Mouse (Mus musculus): ENCODE data around the gene Elf2. TPM values are rescaled to one million over a fixed set of nuclear protein-coding genes. Genes with fewer than 3 reads are reported as not detected.
A peak's percentile ranks its signal among the peaks of the same experiment; 100 is the strongest.
"Not testable (repeated sequence)": the region's sequence is repeated elsewhere in the genome, so short reads cannot be mapped to it uniquely, and the experiment has no call there.

The Elf2 gene
- polyA plus RNA-seq, 1 experiment from 2014 or later, result 38.7 TPM

DNA sequence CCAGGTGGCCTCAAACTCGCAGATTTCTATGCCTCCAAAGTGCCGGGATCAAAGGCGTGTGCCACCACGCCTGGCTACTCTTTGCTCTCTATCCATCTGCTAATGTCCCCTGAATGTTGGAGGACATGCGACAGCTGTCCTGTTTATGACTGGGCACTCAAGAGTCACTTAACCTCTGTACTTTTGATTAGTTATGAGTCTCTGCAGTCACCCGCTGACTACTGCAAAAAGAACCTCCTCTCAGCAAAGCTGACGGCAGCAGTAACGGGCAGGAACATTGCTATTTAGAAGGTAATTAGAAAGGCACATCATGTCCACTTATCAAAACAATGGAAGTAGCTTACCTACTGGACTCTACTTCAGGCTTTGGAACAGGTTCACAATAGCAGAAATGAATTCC is 118.6 kb downstream of the Elf2 start:
- H3K79me2 ChIP-seq (ENCODE audit: inconsistent target), result peaks cover 16% of the 10 kb centered on the region
- no peak overlapping the region for H3K27ac ChIP-seq
- no peaks in the 10 kb centered on the region for H3K36me3 ChIP-seq (ENCODE audit: inconsistent target)
- H3K4me3 ChIP-seq (ENCODE audit: inconsistent target), result no peak overlapping the region
- WGBS (ENCODE audit: missing documents), result 92% methylated on average over 8 of the region's 8 CpGs

DNA sequence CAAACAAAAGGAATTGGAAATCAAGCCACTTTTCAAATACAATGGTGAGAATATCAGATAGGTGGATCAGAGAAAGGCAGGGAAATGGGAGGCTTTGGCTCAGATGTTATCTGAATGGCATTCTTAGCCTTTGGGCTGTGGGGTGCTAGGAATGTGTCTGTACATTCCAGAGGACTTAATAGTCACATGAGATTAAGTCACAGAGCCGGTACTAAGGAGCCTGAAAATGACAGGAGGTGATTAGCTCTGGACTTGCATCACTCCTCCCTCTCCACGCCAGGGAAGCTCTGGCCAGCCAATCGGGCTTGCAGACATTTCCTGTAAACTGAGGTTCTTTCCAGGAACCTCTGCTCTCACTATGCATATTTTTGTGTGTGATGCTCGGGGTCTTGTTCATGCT is 119.6 kb downstream of the Elf2 start:
- Histone ChIP-seq H3K36me3 (ENCODE audit: inconsistent target) (no peaks in the 10 kb centered on the region), H3K27ac (no peak overlapping the region), H3K79me2 (ENCODE audit: inconsistent target) (peaks cover 7% of the 10 kb centered on the region), H3K4me3 (ENCODE audit: inconsistent target) (no peak overlapping the region)
- WGBS (ENCODE audit: missing documents), result 63% methylated on average over 4 of the region's 4 CpGs

DNA sequence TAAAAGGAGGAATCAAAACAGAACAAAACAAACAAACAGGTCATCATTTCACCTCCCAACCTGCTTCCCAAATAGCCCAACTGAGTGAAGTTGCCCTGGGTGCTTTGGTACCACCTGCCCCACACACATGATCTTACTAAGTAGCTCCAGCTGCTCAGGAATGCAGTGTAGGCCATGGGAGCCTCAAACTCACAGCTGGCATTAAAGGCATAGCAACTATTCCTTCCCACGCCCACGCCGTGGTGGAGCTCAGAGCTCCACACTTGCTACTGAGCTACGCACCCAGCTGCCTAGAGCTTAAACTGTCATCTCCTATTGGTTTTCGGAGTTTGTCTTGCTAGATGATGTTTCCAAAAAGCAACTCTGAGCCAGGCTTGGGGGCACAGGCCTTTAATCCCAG is 121.2 kb downstream of the Elf2 start:
- H3K36me3 ChIP-seq (ENCODE audit: inconsistent target), result no peaks in the 10 kb centered on the region
- no peaks in the 10 kb centered on the region for H3K79me2 ChIP-seq (ENCODE audit: inconsistent target)
- H3K4me3 ChIP-seq (ENCODE audit: inconsistent target), result no peak overlapping the region
- WGBS (ENCODE audit: missing documents), result 90% methylated on average over 5 of the region's 5 CpGs
- H3K27ac ChIP-seq, result no peak overlapping the region

DNA sequence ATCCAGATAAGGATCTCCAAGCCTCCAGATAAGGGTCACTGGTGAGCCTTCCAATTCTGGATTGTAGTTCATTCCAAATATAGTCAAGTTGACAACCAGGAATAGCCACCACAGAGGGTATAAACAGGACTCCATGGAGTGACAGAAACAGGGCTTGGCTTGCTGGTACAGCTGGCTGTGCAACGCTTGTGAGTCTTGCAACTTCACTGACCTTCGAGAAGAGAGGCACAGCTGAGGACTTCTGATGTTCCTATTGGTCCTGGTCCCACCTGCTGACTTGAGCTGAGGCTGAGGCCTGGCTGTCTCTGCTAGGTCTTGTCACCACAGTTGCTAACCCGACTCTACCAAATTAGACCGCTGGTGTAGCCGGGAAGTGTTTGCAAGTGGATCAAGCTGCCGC is 122.1 kb downstream of the Elf2 start:
- 94% methylated on average over 5 of the region's 6 CpGs for WGBS (ENCODE audit: missing documents)
- H3K4me3 ChIP-seq (ENCODE audit: inconsistent target); H3K27ac ChIP-seq; H3K36me3 ChIP-seq (ENCODE audit: inconsistent target); H3K79me2 ChIP-seq (ENCODE audit: inconsistent target): not testable (repeated sequence)

DNA sequence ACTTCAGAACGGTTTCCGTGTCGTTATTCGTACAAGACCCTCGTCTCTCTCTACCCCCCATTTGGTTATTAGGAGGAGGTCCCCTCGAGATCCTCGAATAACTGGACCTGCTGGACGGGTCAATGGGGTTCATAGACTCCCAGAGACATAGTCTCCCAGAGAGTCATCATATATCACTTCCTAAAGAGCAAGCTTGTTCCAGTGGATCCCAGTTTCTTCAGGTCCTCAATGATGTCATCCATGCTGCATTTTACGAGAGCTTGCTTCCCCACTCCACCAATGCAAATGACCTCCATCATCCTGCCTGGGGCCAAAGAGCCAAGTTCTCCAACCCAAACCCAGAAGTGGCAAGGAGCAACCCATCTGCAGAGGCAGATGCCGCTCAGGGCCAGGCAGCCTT is 124.1 kb downstream of the Elf2 start:
- 94% methylated on average over 5 of the region's 10 CpGs for WGBS (ENCODE audit: missing documents)
- not testable (repeated sequence) for H3K36me3 ChIP-seq (ENCODE audit: inconsistent target); H3K27ac ChIP-seq; H3K4me3 ChIP-seq (ENCODE audit: inconsistent target); H3K79me2 ChIP-seq (ENCODE audit: inconsistent target)

DNA sequence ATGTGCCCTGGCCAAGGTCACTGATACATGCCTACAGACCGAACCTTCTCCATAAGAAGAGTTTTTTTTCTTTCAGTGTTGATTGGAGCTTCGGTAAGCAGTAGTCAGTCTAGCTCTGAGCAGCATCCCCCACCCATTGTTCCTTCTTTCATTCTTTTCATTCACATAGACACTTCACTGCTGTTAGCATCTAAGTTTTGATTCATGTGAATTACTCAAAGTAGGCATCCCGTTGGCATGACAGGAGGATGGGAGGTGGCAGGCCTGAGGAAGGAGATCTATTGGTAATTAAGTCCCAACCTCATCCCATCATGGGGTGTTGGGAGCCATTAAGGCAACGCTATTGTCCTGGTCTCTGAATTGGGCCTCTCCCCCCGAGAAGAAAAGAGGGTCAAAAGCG is 124.8 kb downstream of the Elf2 start:
- no peak overlapping the region for H3K4me3 ChIP-seq (ENCODE audit: inconsistent target)
- WGBS (ENCODE audit: missing documents), result 84% methylated on average over 3 of the region's 6 CpGs
- H3K36me3 ChIP-seq (ENCODE audit: inconsistent target), result no peaks in the 10 kb centered on the region
- H3K79me2 ChIP-seq (ENCODE audit: inconsistent target), result no peaks in the 10 kb centered on the region
- H3K27ac ChIP-seq, result no peak overlapping the region

DNA sequence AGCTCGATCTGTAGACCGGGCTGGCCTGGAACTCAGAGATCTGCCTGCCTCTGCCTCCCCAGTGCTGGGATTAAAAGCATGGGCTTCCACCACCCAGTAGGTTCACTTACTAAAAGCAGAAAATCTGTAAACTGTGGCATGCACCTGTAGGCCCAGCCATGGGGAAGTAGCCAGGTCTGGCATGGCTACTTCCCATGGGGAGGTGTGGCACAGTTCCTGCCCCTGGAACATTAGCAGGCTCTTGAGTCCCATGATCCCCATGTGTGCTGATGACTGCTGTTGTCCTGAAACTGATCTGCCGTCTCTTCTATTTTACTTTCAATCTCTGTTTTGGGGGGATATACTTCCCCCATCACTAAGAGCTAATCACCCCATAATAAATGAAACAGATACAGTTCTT is 127.4 kb downstream of the Elf2 start:
- H3K79me2 ChIP-seq (ENCODE audit: inconsistent target), result no peaks in the 10 kb centered on the region
- H3K4me3 ChIP-seq (ENCODE audit: inconsistent target), result no peak overlapping the region
- WGBS (ENCODE audit: missing documents), result 91% methylated on average over 3 of the region's 3 CpGs
- H3K36me3 ChIP-seq (ENCODE audit: inconsistent target), result no peaks in the 10 kb centered on the region
- no peak overlapping the region for H3K27ac ChIP-seq

DNA sequence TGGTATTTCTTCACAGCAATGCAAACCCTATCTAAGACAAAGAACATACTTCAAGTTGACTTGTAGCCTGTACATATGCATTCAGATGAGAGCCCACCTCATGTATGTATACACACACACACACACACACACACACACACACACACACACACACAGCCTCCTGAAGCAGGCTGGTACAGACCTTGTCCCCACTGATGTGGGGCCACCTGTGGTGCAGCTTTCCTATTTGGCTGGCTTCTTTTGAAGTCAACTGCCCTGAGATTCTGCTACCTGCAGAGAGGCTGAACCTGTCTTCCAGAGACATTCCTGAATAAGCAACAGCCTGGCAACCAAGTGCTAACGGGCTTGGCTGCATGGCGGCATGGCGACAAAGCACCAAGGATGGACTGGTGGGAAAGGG is 130.0 kb downstream of the Elf2 start:
- Histone ChIP-seq H3K27ac (peak overlapping the region; percentile 79), H3K36me3 (ENCODE audit: inconsistent target) (no peaks in the 10 kb centered on the region), H3K4me3 (ENCODE audit: inconsistent target) (no peak overlapping the region), H3K79me2 (ENCODE audit: inconsistent target) (no peaks in the 10 kb centered on the region)
- 100% methylated on average over 2 of the region's 3 CpGs for WGBS (ENCODE audit: missing documents)

DNA sequence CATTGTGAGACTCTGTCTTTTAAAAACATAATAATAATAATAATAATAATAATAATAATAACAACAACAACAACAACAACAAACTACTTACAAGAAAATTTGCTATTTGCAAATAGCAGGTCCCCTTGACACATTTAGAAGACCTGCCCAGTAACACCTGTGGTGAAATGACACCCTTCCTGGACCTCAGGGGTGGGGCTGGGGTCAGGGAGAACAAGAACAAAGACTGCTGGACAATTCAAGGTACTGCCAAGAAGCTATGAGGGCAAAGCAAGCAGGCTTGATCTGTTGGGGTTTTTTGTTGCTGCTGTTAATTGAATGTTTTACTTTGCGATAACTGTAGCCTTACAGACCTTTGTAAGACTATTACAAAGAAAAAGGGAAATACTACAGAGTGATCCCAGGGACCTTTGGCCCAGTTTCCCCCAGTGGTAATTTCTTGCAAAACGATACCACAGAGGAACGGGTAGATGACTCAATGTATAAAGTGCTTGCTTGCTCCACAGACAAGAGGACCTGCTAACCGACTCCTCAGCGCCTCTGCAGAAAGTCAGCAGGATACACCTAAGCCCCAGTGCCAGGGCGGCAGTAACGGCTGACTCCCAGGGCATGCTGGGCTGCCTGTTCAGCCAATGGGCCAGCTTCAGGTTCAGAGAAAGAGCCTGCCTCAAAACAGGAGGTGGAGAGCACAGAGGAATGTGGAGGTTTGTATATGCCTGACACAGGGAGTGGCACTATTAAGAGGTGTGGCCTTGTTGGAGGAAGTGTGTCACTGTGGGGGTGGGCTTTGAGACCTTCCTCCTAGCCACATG is 130.8 kb downstream of the Elf2 start:
- 5% methylated on average over 7 of the region's 7 CpGs for WGBS (ENCODE audit: missing documents)
- Histone ChIP-seq H3K79me2 (ENCODE audit: inconsistent target) (no peaks in the 10 kb centered on the region), H3K4me3 (ENCODE audit: inconsistent target) (no peak overlapping the region; the same call in 1 of the 2 replicates), H3K36me3 (ENCODE audit: inconsistent target) (no peaks in the 10 kb centered on the region), H3K27ac (peak overlapping the region; percentile 79)

DNA sequence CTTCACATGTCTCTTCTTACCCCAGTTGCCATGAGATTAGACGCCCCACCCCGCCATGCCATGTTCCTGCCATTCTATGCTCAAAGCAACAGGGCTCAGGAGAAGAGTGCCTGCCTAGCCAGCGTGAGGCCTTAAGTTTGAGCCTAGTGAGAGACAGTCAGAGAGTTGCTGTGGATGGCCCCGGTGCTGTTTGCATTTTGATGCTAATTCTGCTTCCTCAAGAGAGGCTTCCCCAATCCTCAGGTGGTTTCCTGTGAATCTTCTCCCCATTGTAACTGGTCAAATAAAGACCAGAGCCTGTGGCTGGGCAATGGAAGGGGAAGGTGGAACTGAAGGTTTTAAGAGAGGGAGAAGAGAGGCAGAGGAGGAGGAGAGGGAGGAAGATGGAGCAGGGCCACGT is 131.8 kb downstream of the Elf2 start:
- no peaks in the 10 kb centered on the region for H3K79me2 ChIP-seq (ENCODE audit: inconsistent target)
- H3K27ac ChIP-seq, result no peak overlapping the region
- 70% methylated on average over 5 of the region's 5 CpGs for WGBS (ENCODE audit: missing documents)
- no peaks in the 10 kb centered on the region for H3K36me3 ChIP-seq (ENCODE audit: inconsistent target)
- H3K4me3 ChIP-seq (ENCODE audit: inconsistent target), result no peak overlapping the region

DNA sequence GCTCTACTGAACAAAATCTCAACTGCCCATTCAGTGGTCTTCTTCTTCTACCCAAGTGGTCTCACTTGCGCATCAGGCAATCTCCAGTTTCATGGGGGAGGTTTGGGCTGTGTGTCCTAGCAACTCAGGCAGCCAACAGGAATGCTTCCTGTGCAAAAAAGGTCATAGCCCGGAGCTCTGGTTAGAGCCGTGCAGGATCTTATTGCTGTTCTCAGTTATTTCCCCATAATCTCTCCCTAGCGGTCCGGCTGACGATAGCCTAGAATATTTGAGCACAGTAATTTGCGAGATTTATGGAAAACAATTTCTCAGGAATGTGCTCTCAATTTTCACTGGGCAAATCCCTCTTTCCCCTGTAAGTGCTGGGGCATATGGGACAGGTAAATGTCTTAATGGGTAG is 133.9 kb downstream of the Elf2 start:
- 98% methylated on average over 7 of the region's 7 CpGs for WGBS (ENCODE audit: missing documents)
- H3K36me3 ChIP-seq (ENCODE audit: inconsistent target), result no peaks in the 10 kb centered on the region

DNA sequence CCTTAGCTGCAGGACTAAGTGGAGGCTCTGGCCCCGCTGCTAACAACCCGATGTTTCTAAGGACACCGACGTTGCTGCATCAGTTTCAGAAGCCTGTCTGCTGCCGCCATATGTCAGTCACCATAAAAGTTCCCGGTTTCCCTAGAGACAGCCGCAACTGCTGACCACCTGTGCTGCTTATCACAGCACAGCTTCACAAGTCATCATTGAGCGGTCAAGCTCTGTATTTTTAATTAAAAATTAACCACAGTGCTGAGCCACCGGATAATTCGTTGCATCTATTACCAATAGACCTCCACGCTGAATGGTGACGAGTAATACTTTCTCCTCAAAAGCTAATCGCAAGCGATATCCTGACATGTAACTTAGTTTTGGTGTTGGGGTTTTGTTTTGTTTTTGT is 135.6 kb downstream of the Elf2 start:
- H3K79me2 ChIP-seq (ENCODE audit: inconsistent target), result no peaks in the 10 kb centered on the region
- WGBS (ENCODE audit: missing documents), result 92% methylated on average over 11 of the region's 14 CpGs
- H3K4me3 ChIP-seq (ENCODE audit: inconsistent target), result no peak overlapping the region
- no peaks in the 10 kb centered on the region for H3K36me3 ChIP-seq (ENCODE audit: inconsistent target)
- H3K27ac ChIP-seq, result no peak overlapping the region

More for the DNA sequence above, 133.9 kb downstream of the Elf2 start:
- Histone ChIP-seq H3K4me3 (ENCODE audit: inconsistent target) (no peak overlapping the region), H3K27ac (no peak overlapping the region), H3K79me2 (ENCODE audit: inconsistent target) (no peaks in the 10 kb centered on the region)

DNA sequence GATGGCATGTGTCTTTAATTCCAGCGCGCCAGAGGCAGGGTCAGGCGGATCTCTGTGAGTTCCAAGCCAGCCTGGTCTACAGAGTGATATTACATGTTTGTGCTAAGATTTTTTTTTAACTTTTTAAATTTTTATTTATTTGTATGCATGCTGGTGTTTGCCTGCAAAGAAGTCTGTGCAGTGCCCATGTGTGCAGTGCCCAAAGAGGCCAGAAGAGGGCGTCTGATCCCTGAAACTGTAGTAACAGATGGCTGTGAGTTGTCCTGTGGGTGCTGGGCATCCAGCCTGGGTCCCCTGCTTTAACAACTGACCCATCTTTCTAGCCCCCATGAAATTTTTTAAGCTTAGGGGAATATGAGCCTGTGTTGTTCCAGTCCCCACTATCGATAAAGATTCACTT is 136.0 kb downstream of the Elf2 start:
- Histone ChIP-seq H3K27ac (no peak overlapping the region), H3K79me2 (ENCODE audit: inconsistent target) (no peaks in the 10 kb centered on the region), H3K4me3 (ENCODE audit: inconsistent target) (no peak overlapping the region), H3K36me3 (ENCODE audit: inconsistent target) (no peaks in the 10 kb centered on the region)
- 95% methylated on average over 5 of the region's 5 CpGs for WGBS (ENCODE audit: missing documents)

DNA sequence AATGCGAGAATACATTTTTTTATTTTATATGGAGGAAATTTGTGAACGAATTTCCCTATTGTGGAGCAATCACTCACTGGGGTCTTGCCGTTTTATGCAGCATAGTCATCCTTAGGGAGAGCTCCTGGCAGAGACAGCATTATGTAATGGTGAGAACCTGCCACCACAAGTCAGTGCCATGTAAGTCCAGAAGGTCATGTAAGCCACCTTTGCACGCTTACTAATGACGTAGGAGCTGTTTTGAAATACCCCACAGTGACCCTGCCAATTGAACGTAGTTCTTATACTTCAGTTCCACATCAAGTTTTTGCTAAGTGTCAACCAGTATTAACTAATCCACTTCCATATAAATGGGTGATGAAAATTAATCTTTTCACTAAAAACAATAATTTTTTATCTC is 136.6 kb downstream of the Elf2 start:
- 85% methylated on average over 6 of the region's 6 CpGs for WGBS (ENCODE audit: missing documents)
- Histone ChIP-seq H3K79me2 (ENCODE audit: inconsistent target) (no peaks in the 10 kb centered on the region), H3K4me3 (ENCODE audit: inconsistent target) (no peak overlapping the region), H3K36me3 (ENCODE audit: inconsistent target) (no peaks in the 10 kb centered on the region), H3K27ac (no peak overlapping the region)

Data from macrophage (primary cell).